Mouse (Mus musculus): ENCODE measurements around the gene Clcn1.

DNA sequence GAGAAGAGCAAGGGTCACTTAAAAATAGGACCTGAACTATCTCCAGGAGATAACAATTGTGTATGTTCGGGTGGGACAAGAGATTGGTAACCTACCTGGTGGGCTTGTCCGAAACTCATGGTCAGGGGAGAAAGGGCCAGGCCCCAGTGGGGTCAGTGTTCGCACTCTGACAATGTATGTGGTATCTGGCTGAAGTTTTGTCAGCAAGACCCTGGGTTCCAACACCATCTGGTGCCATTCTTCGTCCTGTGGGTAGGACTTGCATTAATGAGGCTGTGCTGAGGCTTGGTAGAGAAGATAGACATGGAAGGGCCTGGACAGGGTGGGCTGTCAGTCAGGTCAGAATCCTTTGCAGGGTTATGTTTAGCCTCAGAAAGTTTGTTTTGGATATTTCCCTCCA is 77.6 kb downstream of the Clcn1 start:
- TF ChIP-seq CTCF (IDR thresholded peaks at IDR 0.05; ENCODE audit: borderline replicate concordance, extremely low read depth, insufficient read depth, insufficient read length) (no peak), POLR2A (IDR thresholded peaks at IDR 0.05; ENCODE audit: borderline replicate concordance, extremely low read depth, insufficient read depth, insufficient read length, poor library complexity, severe bottlenecking) (no peak)
